Mouse (Mus musculus): Measurements from ENCODE around the gene Metap1. TPM values are rescaled to one million over a fixed set of nuclear protein-coding genes. Genes with fewer than 3 reads are reported as not detected.

Gene Metap1
- total and polyA plus RNA-seq, 3 experiments, result 57.4 to 96.3 (median 71.0) TPM

- TF ChIP-seq MYB (IDR thresholded peaks at IDR 0.05; ENCODE audit: low read depth, low read length), result no peak
- no peak for TF ChIP-seq ZKSCAN1 (IDR thresholded peaks at IDR 0.05; ENCODE audit: low read depth, low read length)
- no peak for TF ChIP-seq POLR2AphosphoS2 (IDR thresholded peaks at IDR 0.05; ENCODE audit: low read length)
- peak; percentile 77 for TF ChIP-seq MAX (IDR thresholded peaks at IDR 0.05; ENCODE audit: low read length)
These were observed 41.5 kb upstream of the Metap1 start (continued) for GRCm38 (mm10) chr3:138530578-138531478.

- Histone ChIP-seq H3K79me2 (ENCODE audit: control insufficient read depth, insufficient read depth, low read length, poor library complexity) (peaks cover 59% of the 10 kb centered on the region), H3K27ac (ENCODE audit: control insufficient read depth, low read depth, low read length) (peak overlapping the region; percentile 86), H3K36me3 (ENCODE audit: control insufficient read depth in 1 of 2, insufficient read depth in 2 of 2, low read length in 2 of 2) (peaks cover 0 to 50% of the 10 kb centered on the region in 2 experiments; a peak in 3 of 4 replicates), H3K9ac (ENCODE audit: control insufficient read depth, low read depth, low read length, poor library complexity, severe bottlenecking) (peak overlapping the region; percentile 94), H3K4me1 (ENCODE audit: control insufficient read depth in 1 of 2, insufficient read depth in 2 of 2, low read length in 2 of 2) (peaks cover 27% of the 10 kb centered on the region in 2 experiments), H3K4me3 (ENCODE audit: control insufficient read depth in 1 of 2, insufficient read depth in 1 of 2, low read depth in 2 of 2, low read length in 2 of 2) (peak overlapping the region; percentile 91 to 97), H3K9me3 (replicated peaks; ENCODE audit: insufficient read depth, low read length) (no peaks in the 10 kb centered on the region), H3K27me3 (ENCODE audit: control insufficient read depth in 1 of 2, insufficient read depth in 2 of 2, low read length in 2 of 2) (no peaks in the 10 kb centered on the region)
- TF ChIP-seq ETS1 (IDR thresholded peaks at IDR 0.05; ENCODE audit: low read depth, low read length), result no peak
- TF ChIP-seq CTCF (IDR thresholded peaks at IDR 0.05 in 2 of 3, conservative IDR thresholded peaks at IDR 0.05 in 1 of 3; ENCODE audit: control insufficient read depth in 1 of 3, insufficient read depth in 1 of 3, low read depth in 2 of 3, low read length in 3 of 3, poor library complexity in 1 of 3, severe bottlenecking in 1 of 3), result no peak
- no peak for TF ChIP-seq TCF12 (IDR thresholded peaks at IDR 0.05; ENCODE audit: low read depth, low read length)
- TF ChIP-seq JUND (IDR thresholded peaks at IDR 0.05; ENCODE audit: low read depth, low read length), result no peak
- no peak for TF ChIP-seq USF1 (IDR thresholded peaks at IDR 0.05; ENCODE audit: low read depth, low read length)
- TF ChIP-seq ELF1 (IDR thresholded peaks at IDR 0.05; ENCODE audit: low read depth, low read length), result no peak
- no peak for TF ChIP-seq GABPA (IDR thresholded peaks at IDR 0.05; ENCODE audit: low read depth, low read length)
- TF ChIP-seq POLR2A (IDR thresholded peaks at IDR 0.05; ENCODE audit: control insufficient read depth in 1 of 2, insufficient read depth in 1 of 2, low read depth in 1 of 2, low read length in 2 of 2, poor library complexity in 1 of 2), result no peak
- no peak for TF ChIP-seq TAL1 (IDR thresholded peaks at IDR 0.05; ENCODE audit: low read length)
- no peak for TF ChIP-seq MAX (IDR thresholded peaks at IDR 0.05; ENCODE audit: low read length)
- TF ChIP-seq TBP (IDR thresholded peaks at IDR 0.05; ENCODE audit: low read depth, low read length), result no peak
- no peak for TF ChIP-seq MAZ (IDR thresholded peaks at IDR 0.05; ENCODE audit: low read depth, low read length)
- TF ChIP-seq E2F4 (IDR thresholded peaks at IDR 0.05; ENCODE audit: borderline replicate concordance, low read depth, low read length), result no peak
- no peak for TF ChIP-seq USF2 (IDR thresholded peaks at IDR 0.05; ENCODE audit: borderline replicate concordance in 1 of 2, insufficient read depth in 1 of 2, low read depth in 1 of 2, low read length in 2 of 2)
- TF ChIP-seq KAT2A (conservative IDR thresholded peaks at IDR 0.05; ENCODE audit: low read depth, low read length), result no peak
- TF ChIP-seq POLR2AphosphoS5 (IDR thresholded peaks at IDR 0.05; ENCODE audit: borderline replicate concordance, low read depth, low read length), result no peak
- peak; percentile 88; the same call in 1 of the 2 replicates for TF ChIP-seq CHD1 (IDR thresholded peaks at IDR 0.05; ENCODE audit: low read depth, low read length)
- peak; percentile 53 for TF ChIP-seq ZNF384 (IDR thresholded peaks at IDR 0.05; ENCODE audit: low read depth, low read length)
- no peak for DNase-seq (ENCODE audit: low read depth, low spot score)
These were observed 39.0 kb upstream of the Metap1 start for GRCm38 (mm10) chr3:138528265-138528664.

All from MEL (cell line).